Mouse (Mus musculus) adrenal gland, postnatal 36 days (tissue): Measurements from ENCODE around the gene Cmas. TPM values are rescaled to one million over a fixed set of nuclear protein-coding genes. Genes with fewer than 3 reads are reported as not detected.

Experiments used
- DNase-seq, 2 experiments: peaks; one replicate each; pipeline ENCODE4 v3.0.0; 2021; ENCODE audit warnings: mixed read lengths in 1 of 2
- long read RNA-seq, 2 experiments: library from polyadenylated mRNA; stranded (forward); transcript quantifications; one replicate each; pipeline ENCODE4 v2.0.0; 2021; ENCODE audit warnings: borderline sequencing depth in 2 of 2
- total RNA-seq, 2 experiments: library from RNA; stranded (reverse); gene quantifications; 2 replicates each; pipeline ENCODE4 v1.2.3; 2021

Cmas gene
- 10 to 100 TPM; 28.9 to 33.3 TPM for total RNA-seq
- long read RNA-seq, experiment 1, transcript Cmas-201 (8 exons, 1,760 nt) = major isoform, 82 of 89 reads
- long read RNA-seq, experiment 1, partial matches to known transcripts = 4 of 89 reads
- long read RNA-seq, experiment 1, other reads (novel, unspliced or antisense) = 3 of 89 reads
- long read RNA-seq, experiment 2, transcript Cmas-201 (8 exons, 1,760 nt) = major isoform, 19 of 20 reads
- long read RNA-seq, experiment 2, partial matches to known transcripts = 1 of 20 reads
- long read RNA-seq, experiment 2, other reads (novel, unspliced or antisense) = 0 of 20 reads

DNA sequence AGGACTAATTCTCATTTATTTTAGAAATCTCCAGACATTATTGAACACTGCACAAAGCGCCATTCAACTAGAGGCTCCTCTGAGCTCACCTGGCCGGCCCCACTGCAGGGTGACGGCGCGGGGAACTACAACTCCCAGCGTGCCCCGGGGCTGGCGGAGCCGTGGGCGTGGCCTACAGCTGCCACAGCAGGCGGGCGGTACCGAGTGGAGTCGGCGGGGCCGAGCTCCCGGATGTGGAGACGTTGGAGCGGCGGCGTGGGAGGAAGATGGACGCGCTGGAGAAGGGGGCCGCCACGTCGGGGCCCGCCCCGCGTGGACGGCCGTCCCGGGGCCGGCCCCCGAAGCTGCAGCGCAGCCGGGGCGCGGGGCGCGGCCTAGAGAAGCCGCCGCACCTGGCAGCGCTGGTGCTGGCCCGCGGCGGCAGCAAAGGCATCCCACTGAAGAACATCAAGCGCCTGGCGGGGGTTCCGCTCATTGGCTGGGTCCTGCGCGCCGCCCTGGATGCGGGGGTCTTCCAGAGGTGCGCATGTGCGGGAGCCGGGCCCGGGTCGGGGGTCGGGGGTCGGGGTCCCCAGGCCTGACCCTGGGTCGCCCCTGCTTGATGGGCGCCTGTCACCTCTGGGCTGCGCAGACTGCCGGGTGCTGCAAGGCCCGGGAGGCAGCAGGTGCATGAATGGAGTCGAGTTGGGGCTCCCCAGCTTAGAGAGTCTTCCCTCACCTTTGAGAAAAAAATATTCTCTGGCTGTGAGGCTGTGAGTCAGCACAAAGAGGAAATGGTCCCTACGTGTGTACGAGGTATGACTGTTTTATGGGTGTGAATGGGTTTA is at the start of gene Cmas:
Gene Cmas (plus strand): TSS at position 180 of the 827 bp plus-strand sequence.
- DNase-seq = peak; percentile 92 to 94

DNA sequence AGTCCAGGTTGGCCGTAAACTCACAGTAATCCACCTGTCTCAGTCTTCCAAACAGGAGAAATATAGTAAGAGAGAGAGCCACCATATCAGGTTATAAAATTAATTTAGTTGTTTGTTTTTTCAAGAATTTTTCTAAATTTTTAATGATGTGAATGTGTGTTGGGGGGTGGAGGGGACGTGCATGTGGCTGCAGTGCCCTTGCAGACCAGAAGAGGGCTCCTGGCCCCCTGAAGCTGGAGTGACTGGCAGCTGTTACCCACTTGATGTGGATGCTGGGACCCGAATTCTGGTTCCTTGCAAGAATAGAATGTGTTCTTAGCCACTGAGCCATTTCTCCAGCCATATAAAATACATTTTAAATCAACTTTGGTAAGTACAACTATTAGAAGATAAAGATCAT is 49.8 kb upstream of the Cmas start:
- no peak for DNase-seq

DNA sequence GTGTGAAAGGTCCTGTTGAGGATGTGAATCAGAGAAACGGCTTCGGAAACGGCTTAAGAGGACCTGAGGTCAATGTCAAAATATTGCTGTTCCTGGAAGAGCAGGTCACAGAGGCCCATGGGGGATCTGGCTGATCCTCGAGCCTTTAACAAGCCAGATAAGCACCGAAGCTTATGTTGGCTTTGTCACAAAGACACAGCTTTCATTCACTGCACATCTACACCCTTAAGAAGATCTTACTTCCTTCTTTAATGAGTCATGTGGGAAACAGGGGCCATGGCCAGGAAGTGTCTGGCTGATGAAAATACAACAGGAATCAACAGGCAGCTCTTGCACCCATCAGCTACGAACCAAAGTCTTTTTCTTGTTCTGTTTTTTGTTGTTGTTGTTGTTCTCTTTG is 48.1 kb upstream of the Cmas start:
- DNase-seq = no peak

DNA sequence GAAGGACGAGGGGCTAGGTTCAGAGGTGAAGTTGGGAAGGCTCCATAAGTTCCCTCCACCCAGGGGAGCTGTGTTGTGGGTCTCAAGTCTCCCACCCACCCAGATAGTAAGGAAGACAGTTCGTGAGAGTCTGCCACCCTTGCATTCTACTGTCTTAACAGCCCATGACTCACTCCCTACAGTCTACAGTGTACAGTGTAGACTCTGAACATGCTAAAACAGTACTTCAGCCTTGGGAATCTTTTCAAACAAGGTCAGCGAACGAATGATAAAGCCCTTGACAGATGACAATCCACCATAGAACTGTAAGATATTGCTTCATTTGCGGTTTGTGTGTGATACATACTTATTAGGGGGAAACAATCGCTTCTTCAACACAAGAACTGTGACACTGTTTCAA is 45.8 kb upstream of the Cmas start:
- DNase-seq = no peak

DNA sequence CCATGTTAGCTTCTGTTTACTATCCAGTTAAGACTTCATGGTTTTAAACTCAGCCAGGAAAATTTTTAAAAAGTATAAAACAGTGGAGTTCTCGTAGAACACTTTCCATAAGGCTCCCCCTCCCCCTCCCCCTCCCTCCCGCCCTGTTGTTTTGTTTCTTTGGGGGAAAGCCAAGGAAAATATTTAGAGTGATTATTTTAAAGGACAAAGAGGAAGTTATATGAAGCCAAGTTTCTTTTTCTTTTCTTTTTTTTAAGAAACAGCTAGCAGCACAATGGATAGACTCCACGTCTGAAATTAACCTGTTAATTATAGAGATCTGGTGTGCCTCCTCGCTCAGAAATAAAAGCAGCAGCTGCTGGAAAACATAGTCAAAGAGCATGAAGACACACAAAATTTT is 45.4 kb upstream of the Cmas start:
- DNase-seq = no peak

DNA sequence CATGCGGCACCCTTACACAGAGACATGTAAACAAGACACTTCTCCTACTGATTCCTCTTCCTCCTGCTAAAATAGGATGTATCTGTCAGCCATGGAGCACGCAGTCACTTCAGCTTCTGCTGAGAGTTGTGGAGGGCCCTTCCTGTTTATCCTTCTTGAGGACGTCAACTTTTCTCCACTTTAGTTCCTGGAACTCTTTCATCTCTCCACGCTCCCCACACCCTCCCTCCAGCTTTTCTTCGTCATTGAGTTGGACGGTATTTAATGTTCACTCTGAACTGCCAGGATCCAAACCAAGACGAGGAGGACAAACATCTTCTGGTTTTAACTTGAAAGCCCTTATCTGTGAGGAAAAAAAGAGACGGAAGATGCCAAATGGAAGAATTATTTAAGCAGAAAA is 41.5 kb upstream of the Cmas start:
- DNase-seq = no peak

DNA sequence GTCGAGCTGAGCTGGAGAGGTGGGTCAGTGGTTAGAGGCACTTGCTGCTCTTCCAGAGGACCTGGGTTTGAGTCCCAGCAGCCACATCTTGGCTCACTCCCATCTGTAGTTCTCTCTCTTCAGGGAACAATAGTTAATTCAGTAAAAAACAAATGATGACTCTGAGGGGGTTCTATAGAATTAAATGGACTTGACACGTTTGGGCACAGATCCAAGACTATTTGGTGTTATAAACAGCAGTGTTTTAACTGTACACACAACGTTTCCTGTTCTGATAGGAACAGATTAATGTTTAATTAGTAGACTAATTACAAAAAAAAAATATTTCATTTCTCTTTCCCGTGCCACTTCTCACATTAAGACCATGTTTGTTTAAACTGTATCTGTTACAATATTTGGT is 39.3 kb upstream of the Cmas start:
- no peak for DNase-seq

DNA sequence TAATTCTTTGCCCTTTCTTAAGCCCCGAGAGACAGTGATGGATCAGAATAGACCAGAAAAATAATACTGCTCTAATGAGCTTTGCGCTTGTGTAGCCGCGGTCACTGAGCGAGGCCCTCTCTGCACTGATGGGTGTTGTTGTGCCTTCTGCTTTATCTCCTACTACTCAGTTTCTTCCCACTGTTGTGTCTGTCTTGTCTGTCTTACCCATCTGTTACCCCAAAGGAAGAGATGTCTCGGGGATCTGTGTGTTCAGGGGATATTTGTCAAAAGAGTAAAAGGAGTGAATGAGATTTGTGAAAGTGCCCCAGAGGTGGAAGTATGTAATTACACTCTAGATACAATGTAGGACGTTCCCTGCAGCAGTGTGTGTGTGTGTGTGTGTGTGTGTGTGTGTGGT is 38.3 kb upstream of the Cmas start:
- DNase-seq = no peak

DNA sequence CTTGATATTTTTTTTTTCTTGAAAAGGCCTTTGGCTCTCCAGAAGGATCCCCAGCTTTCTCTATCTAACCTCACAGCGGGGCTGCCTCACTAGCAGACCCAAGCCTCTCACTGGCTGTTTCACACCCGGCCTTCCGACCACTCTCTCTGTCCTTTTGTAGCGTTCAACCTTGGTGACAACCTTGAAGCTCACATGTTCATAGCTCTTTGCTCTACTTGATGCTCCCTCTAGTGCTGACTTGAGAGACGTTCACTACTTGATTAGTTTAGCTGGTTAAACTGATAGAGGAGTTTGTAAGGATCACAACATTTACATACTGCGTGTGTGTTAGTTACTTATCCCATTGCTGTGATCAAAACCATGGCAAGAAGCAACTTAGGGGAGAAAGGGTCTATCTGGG is 35.8 kb upstream of the Cmas start:
- DNase-seq = no peak

DNA sequence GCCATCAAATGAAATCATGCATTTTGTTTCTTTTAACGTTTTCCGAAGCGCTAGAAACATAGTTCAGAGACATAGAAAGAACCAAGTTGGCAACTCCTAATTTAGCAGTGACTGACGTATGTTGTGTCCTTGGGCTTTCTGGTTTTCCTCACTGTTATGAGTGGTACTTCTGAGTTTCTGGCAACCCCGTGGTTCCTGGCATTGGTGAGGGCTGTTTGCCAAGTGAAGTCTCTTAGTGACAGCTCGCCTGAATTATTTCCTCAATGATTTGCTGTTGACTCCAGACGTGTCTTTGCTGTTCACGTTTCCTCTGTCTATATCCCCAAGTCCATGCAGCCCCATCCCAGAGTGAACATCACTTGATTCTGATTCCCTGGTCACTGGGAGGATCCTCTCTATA is 34.8 kb upstream of the Cmas start:
- peak; percentile 57 to 74 for DNase-seq

DNA sequence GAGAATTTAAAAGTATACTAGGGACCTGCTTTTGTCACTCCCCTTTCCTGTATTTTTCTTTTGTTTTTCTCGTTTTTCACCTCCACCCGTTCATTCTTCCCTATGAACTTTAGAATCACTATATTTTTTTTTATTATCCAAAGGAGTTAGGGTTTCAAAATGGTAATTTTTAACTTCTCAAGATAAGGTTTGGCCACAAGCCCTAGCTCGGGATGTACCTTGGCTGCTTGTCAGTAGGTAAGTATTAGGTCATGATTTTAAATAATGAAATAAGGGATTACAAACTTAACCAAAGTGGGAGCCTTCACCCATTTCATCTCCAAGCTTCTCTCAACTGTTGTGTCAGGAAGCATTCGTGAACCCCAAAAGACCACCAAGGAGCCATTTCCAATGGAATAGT is 30.5 kb upstream of the Cmas start:
- DNase-seq = no peak

DNA sequence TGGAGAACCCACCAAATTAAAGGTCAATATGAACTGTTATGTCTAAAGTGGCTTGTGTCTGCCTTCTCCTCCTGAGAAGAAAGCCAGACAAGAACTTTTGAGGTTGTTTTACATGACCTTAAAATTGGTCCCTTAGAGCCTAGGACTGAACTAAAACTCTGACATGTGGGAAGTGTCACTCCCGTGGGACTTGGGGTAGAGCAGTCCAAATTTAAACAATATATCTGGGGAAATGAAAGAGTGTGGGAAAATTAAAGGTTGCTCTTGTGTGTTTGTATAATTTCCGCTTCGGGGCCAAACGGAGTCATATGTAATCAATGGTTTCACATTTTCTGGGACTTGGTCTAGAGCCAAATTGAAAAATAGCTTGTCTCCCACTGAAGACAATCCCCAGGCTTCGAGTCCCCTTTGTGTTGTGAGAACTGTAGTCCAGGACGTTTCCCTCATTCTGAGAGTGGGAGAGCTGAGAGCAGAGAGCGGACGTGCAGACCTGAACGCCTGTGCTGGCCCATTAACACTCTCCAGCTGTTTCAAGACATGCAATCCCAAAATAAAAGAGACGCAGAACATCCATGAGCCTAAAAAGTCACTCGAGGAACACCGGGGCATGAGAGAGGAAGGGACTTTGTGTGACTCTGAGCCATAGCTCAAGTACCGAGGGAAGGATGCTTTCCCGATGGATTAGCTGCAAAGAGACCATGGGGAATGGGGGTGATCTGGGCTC is 23.8 kb upstream of the Cmas start:
- no peak for DNase-seq

DNA sequence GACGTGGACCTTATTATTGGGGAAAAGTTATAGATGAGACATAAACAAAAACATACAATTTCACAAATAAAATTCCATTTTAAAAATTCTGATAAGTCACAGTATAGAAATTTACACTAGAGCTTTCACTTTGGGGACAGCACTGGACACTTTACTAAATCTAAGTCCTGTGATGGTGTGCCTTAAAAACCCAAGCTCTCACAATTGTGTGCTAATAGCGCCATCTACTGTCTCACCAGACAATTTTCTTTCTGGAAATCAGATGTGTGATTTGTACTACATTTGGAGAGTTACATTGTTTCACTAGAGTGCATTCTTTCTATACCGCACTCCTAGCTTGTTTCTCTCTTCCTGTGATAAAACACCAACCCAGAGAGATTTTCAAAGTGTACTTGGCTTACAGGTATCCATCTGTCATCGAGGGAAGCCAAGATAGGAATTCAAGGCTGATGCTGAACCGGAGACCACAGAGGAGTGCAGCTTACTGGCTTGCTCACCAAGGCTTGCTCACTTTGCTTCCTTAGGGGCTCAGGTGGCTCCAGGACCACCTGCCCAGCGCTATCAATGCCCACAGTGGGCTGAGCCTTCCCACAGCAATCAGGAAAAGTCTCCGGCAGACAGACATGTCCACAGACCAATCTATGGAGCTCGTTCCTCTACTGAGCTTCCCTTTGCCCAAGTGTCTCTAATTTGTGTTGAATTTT is 21.0 kb upstream of the Cmas start:
- peak in 1 of 2 experiments; percentile 47 for DNase-seq

DNA sequence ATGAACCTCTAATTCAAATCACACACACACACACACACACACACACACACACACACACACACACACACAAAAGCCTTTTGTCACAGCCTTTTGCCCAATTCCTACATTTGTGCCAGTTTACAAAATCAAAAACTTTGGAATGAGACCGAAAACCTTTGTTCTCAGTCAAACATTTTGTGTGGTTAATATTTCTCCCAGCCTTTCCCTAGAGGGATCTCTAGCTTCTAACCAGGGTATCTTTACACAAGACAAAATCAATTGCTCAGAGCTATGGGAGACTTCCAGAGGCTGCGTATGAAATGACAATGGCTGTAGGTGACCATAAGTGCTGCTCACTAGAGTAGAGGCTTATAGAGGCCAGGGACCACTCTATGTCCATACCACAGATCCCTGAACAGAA is 18.3 kb upstream of the Cmas start:
- DNase-seq = no peak

DNA sequence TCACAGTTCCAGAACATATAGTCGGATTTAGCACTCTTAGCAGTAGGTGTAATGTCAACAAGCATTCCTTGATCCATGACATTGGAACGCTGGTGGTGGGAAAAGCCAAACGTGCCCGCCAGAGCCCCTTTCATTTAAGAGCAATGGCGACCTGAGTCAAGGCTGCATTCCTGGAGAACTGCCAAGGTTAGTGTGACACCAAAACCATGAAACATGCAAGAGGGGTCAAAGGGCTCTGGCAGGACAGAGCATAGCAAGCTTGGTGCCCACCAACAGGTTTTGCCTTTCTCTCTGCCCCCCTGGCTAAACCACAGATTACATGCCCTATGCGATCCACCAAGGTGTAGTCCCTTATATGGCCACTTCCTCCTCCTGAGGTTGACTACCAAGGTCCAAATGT is 17.8 kb upstream of the Cmas start:
- no peak for DNase-seq

DNA sequence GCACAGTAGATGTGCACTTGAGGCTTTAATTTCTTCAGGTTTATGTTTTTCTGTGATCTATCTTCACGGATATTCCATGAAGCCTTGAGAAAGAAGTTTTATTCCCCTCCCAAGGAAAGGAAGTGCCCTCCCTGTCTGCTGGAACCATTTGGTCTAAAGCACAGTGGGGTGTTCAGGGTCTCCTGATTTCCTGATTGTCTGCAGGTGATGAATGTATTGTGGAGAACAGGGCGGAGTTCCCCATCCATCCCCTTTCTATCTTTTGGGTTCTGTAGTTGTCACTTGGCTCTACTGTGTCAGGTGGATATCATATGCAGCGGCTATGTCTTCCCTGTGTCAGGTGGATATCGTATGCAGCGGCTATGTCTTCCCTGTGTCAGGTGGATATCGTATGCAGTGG is 14.7 kb upstream of the Cmas start:
- DNase-seq = no peak

DNA sequence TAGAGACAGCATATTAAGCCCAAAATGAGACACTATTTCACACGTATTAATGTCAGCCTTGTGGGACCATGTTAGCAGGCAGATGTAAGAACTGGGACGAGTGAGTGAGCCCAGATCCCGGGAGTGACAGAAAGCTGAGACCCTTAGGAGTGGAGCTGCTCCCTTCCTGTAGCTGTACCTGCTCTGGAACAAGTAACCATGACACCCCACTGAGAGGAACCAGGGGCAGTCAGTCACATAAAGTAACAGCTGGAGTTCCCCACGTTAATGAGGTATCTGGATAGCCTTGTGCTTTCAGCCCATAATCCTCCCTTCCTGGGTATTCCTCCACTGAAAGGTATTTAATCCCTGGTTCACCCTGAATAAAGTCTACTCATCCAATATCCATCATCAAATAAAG is 13.3 kb upstream of the Cmas start:
- DNase-seq = no peak

DNA sequence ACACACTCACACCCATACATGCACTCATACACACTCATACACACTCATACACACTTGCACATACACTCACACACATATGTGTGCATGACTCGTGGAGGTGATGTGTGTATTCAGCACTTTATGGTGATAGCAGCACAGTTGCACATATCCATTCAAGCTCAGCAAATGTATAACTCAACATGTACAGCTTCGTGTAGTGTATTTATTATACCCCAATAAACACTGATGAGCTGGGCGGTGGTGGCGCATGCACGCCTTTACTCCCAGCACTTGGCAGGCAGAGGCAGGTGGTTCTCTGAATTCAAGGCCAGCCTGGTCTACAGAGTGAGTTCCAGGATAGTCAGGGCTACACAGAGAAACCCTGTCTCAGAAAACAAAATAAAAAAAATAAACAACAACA is 11.0 kb upstream of the Cmas start:
- DNase-seq = no peak

DNA sequence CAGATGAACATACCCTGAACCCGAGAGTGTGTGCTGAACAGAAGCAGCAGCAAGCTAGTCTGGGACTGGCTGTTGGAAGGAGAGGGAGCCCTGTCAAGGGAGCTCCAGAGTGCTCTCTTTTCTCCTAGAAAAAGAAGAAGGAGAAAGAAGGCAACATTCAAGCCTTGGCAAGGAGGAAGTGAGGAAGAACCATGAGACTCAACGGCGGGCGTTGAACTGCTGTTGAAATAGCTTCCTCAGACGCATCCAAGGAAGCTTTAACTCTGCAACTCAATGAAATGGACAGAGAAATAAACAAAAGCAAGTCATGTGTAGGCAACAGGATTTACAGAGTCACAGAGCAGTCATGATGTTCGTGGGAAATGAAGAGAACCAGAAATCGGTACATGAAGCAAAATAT is 9.7 kb upstream of the Cmas start:
- no peak for DNase-seq

DNA sequence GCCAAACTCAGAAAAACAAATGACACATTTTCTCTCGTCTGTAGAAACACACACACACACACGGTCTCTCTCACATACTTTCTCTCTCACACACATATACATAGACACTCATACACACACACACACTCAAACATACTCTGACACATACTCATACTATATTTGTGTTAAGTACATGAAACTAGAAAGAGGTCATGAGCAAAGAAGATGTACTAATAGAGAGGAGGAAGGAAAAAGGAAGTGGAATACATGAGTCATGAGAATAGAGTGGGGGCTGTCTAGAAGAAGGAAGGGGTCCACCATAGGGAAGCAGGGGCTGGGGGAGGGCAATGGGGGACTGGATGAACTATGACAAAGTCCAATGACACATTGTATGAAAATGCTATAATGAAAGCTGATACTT is 9.3 kb upstream of the Cmas start:
- DNase-seq = no peak

DNA sequence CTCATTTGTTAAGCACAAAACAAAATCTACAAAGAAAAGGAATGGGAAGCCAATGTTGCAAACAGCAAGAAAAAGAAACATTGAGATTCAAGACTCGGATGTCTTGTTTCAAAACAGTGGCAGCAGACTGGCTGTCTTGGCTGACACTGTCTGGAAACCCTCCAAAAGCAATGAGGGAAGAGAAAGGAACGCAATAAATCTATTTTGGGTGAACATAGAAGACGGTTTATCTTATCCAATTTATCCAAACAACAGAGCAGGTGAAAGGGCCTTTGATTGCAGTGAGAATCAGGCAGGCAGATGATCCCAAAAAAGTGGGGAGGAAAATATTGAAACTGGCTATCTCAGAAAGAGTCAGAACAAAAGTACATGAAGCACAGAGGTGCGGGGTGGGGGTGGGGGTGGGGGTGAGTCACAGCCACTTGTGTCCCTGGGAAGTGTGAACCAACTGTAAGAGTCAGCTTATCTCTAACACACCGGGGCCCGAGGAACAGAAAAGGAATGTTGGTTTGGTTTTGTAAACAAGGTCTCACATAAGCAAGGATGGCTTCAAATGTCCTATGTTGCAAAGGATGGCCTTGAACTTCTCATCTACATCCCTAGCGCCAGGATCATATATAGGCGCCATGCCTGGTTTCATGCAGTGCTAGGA is 8.3 kb upstream of the Cmas start:
- DNase-seq = peak in 1 of 2 experiments; percentile 27

DNA sequence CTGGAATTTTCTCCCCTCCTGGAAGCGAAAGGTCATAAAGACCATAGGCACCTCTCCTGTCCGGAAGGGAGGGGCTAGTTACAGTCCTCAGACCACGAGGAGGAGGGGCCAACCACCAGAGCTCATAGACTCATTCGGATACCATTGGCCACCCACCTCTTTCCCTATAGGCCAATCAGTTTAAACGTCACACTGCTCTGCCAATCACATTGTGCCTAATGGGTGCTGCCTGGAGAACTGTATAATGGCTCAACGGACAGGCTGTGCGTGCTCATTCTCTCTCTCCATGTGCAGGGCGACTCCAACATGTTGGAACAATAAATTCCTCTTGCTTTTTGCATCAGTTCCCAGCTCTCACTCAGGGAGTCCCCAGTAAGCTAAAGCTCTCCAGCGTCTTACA is 5.1 kb upstream of the Cmas start:
- no peak for DNase-seq
